Mouse (Mus musculus): ENCODE measurements at regions not wholly inside any gene's neighbourhood (a gene's known extent, or its start where the extent isn't known, plus 50 kb on each side); places are given as distances from the start of the nearest gene placed in this dataset.

- no peak for DNase-seq (ENCODE audit: low spot score in 2 of 2)
These were observed 61.2 kb upstream of the Lhx8 start for GRCm38 (mm10) chr3:154391629-154392028.

- DNase-seq (ENCODE audit: low spot score in 2 of 2): no peak
These were observed 58.2 kb upstream of the Lhx8 start for GRCm38 (mm10) chr3:154388656-154389055.

- DNase-seq (ENCODE audit: low spot score in 2 of 2): no peak
These were observed 56.8 kb upstream of the Lhx8 start for GRCm38 (mm10) chr3:154387271-154387670.

- no peak for DNase-seq (ENCODE audit: low spot score in 2 of 2)
These were observed 55.4 kb upstream of the Lhx8 start for GRCm38 (mm10) chr3:154385831-154386312.

- no peak for DNase-seq (ENCODE audit: low spot score in 2 of 2)
These were observed 52.4 kb upstream of the Lhx8 start for GRCm38 (mm10) chr3:154382811-154383210.

GRCm38 (mm10) chr3:154381561-154381960, 51.1 kb upstream of the Lhx8 start:
- no peak for DNase-seq (ENCODE audit: low spot score in 2 of 2)

Measured in frontal cortex, postnatal 25 days (tissue).